Mouse (Mus musculus) limb, embryonic 13.5 days (tissue): ENCODE results near the gene Sec14l2. TPM values are rescaled to one million over a fixed set of nuclear protein-coding genes. Genes with fewer than 3 reads are reported as not detected.

Experiments
- ATAC-seq: fragments of 200-750 bp; cut with Nextera tagmentation; 2 replicates; pipeline ENCODE4 v1.8.0; 2017; ENCODE audit warnings: low read depth, moderate number of reproducible peaks, moderate TSS enrichment; ENCODE audit not compliant: low FRiP score
- H3K27ac ChIP-seq: fragments of 300-500 bp; sonication (generic); 2 replicates; pipeline ENCODE4 v1.5.1; 2015; ENCODE audit warnings: inconsistent platforms, mild to moderate bottlenecking, moderate library complexity
- H3K27me3 ChIP-seq: fragments of 300-500 bp; sonication (generic); 2 replicates; pipeline ENCODE4 v1.6.1; 2015; ENCODE audit warnings: mild to moderate bottlenecking, inconsistent platforms
- H3K36me3 ChIP-seq: fragments of 300-500 bp; sonication (generic); 2 replicates; pipeline ENCODE4 v1.6.1; 2015; ENCODE audit warnings: inconsistent platforms, mild to moderate bottlenecking, moderate library complexity
- H3K4me1 ChIP-seq: fragments of 300-500 bp; sonication (generic); 2 replicates; pipeline ENCODE4 v1.6.1; 2015; ENCODE audit warnings: inconsistent platforms
- H3K4me2 ChIP-seq: fragments of 300-500 bp; sonication (generic); replicated peaks from 2 replicates; pipeline ENCODE4 v1.6.1; 2015; ENCODE audit warnings: inconsistent platforms, mild to moderate bottlenecking, moderate library complexity
- H3K4me3 ChIP-seq: fragments of 300-500 bp; sonication (generic); 2 replicates; pipeline ENCODE4 v1.5.1; 2015; ENCODE audit warnings: moderate library complexity, mild to moderate bottlenecking, inconsistent platforms
- H3K9ac ChIP-seq: fragments of 300-500 bp; sonication (generic); 2 replicates; pipeline ENCODE4 v1.6.1; 2015; ENCODE audit warnings: mild to moderate bottlenecking, inconsistent platforms
- H3K9me3 ChIP-seq: fragments of 300-500 bp; sonication (generic); 2 replicates; pipeline ENCODE4 v1.6.1; 2016; ENCODE audit warnings: inconsistent platforms
- WGBS: fragments of 180-500 bp; shearing (Covaris S2); methylation state at CpG from one replicate; pipeline ENCODE4 v1.1.7; 2015; 5-methylcytosine and 5-hydroxymethylcytosine counted together
- polyA plus RNA-seq: library from polyadenylated mRNA; unstranded; fragments of >200 nt; fragmentation: Nextera tagmentation; extraction: Ambion mirVana; gene quantifications from 2 replicates; pipeline ENCODE4 v1.2.1, GENCODE M21; 2015

The Sec14l2 gene
- polyA plus RNA-seq = 2.5 and 3.5 TPM in 2 replicates

GRCm38 (mm10) chr11:4122742-4123579, at the start of gene Sec14l2:
TSS of gene Sec14l2 (minus strand) at chr11:4123415.
- Histone ChIP-seq H3K4me1 (peaks cover 10% of the 10 kb centered on the region), H3K9me3 (peaks cover 20% of the 10 kb centered on the region; the same call in 1 of the 2 replicates), H3K4me3 (no peak within 1 kb of the TSS), H3K4me2 (no peak within 1 kb of the TSS), H3K27ac (no peak within 1 kb of the TSS), H3K9ac (no peak within 1 kb of the TSS), H3K36me3 (no peaks in the 10 kb centered on the region), H3K27me3 (peaks cover 30% of the 10 kb centered on the region)
- WGBS = 76% methylated on average over 10 of the region's 10 CpGs
- no peak for ATAC-seq

GRCm38 (mm10) chr11:4166467-4167090, 43.4 kb upstream of the Sec14l2 start:
- Histone ChIP-seq H3K4me3 (no peak overlapping the region), H3K27me3 (no peaks in the 10 kb centered on the region), H3K9ac (no peak overlapping the region), H3K36me3 (peaks cover 100% of the 10 kb centered on the region), H3K9me3 (no peaks in the 10 kb centered on the region), H3K4me1 (peaks cover 25% of the 10 kb centered on the region), H3K27ac (no peak overlapping the region), H3K4me2 (no peak overlapping the region)
- no peak for ATAC-seq
- WGBS = 94% methylated on average over 7 of the region's 7 CpGs

- WGBS = 71% methylated on average over 2 of the region's 2 CpGs
- H3K27ac ChIP-seq = no peak overlapping the region
- H3K36me3 ChIP-seq = peaks cover 86% of the 10 kb centered on the region
- H3K4me2 ChIP-seq = no peak overlapping the region
- H3K4me1 ChIP-seq = peaks cover 36% of the 10 kb centered on the region
- no peaks in the 10 kb centered on the region for H3K9me3 ChIP-seq
- H3K27me3 ChIP-seq = no peaks in the 10 kb centered on the region
- no peak overlapping the region for H3K4me3 ChIP-seq
- H3K9ac ChIP-seq = peak overlapping the region; percentile 5; the same call in 1 of the 2 replicates
- ATAC-seq = no peak
These were observed 41.5 kb upstream of the Sec14l2 start for GRCm38 (mm10) chr11:4164701-4165100.

GRCm38 (mm10) chr11:4160758-4161480, 37.7 kb upstream of the Sec14l2 start:
- ATAC-seq = no peak
- Histone ChIP-seq H3K4me1 (peaks cover 47% of the 10 kb centered on the region), H3K4me3 (peak overlapping the region; percentile 75), H3K36me3 (peaks cover 48% of the 10 kb centered on the region), H3K27me3 (no peaks in the 10 kb centered on the region), H3K9ac (peak overlapping the region; percentile 81), H3K9me3 (no peaks in the 10 kb centered on the region), H3K27ac (peak overlapping the region; percentile 69; the same call in 1 of the 2 replicates), H3K4me2 (peak overlapping the region; percentile 87)
- WGBS = 7% methylated on average over 15 of the region's 15 CpGs

GRCm38 (mm10) chr11:4159808-4160708, 36.8 kb upstream of the Sec14l2 start, which contains the start of the genes Ccdc157 and Sf3a1:
TSS of gene Ccdc157 (minus strand) at chr11:4160293.
TSS of gene Sf3a1 (plus strand) at chr11:4160350.
- WGBS = 1% methylated on average over 54 of the region's 54 CpGs
- peak; percentile 97 for ATAC-seq

GRCm38 (mm10) chr11:4158676-4159075, 35.5 kb upstream of the Sec14l2 start:
- Histone ChIP-seq H3K9ac (peak overlapping the region; percentile 1; the same call in 1 of the 2 replicates), H3K4me1 (peaks cover 34% of the 10 kb centered on the region), H3K4me2 (peak overlapping the region; percentile 87; the same call in 1 of the 2 replicates), H3K27me3 (no peaks in the 10 kb centered on the region), H3K9me3 (no peaks in the 10 kb centered on the region), H3K27ac (no peak overlapping the region), H3K4me3 (peak overlapping the region; percentile 75; the same call in 1 of the 2 replicates), H3K36me3 (peaks cover 32% of the 10 kb centered on the region)
- WGBS = 88% methylated on average over 3 of the region's 3 CpGs
- ATAC-seq = no peak

More at GRCm38 (mm10) chr11:4159808-4160708, 36.8 kb upstream of the Sec14l2 start, which contains the start of the genes Ccdc157 and Sf3a1:
- no peaks in the 10 kb centered on the region for H3K27me3 ChIP-seq
- peak within 1 kb of the TSS; percentile 81 for H3K9ac ChIP-seq
- H3K4me3 ChIP-seq = peak within 1 kb of the TSS; percentile 75
- H3K27ac ChIP-seq = peak within 1 kb of the TSS; percentile 69; the same call in 1 of the 2 replicates
- H3K36me3 ChIP-seq = peaks cover 40% of the 10 kb centered on the region
- peak within 1 kb of the TSS; percentile 87 for H3K4me2 ChIP-seq
- peaks cover 46% of the 10 kb centered on the region for H3K4me1 ChIP-seq
- H3K9me3 ChIP-seq = no peaks in the 10 kb centered on the region

GRCm38 (mm10) chr11:4155641-4156040, 32.4 kb upstream of the Sec14l2 start:
- Histone ChIP-seq H3K27ac (no peak overlapping the region), H3K4me2 (no peak overlapping the region), H3K9me3 (no peaks in the 10 kb centered on the region), H3K4me3 (no peak overlapping the region), H3K36me3 (peaks cover 12% of the 10 kb centered on the region), H3K4me1 (peaks cover 14% of the 10 kb centered on the region), H3K27me3 (no peaks in the 10 kb centered on the region), H3K9ac (no peak overlapping the region)
- ATAC-seq = no peak
- 55% methylated on average over 5 of the region's 5 CpGs for WGBS

- H3K4me1 ChIP-seq = peaks cover under 1% of the 10 kb centered on the region
- H3K9me3 ChIP-seq = no peaks in the 10 kb centered on the region
- ATAC-seq = no peak
- WGBS = 92% methylated on average over 7 of the region's 7 CpGs
- no peak overlapping the region for H3K4me2 ChIP-seq
- H3K27me3 ChIP-seq = no peaks in the 10 kb centered on the region
- no peak overlapping the region for H3K9ac ChIP-seq
- peaks cover 22% of the 10 kb centered on the region for H3K36me3 ChIP-seq
- H3K4me3 ChIP-seq = no peak overlapping the region
- H3K27ac ChIP-seq = no peak overlapping the region
These were observed 30.5 kb upstream of the Sec14l2 start for GRCm38 (mm10) chr11:4153694-4154093.

GRCm38 (mm10) chr11:4149886-4150285, 26.7 kb upstream of the Sec14l2 start:
- Histone ChIP-seq H3K27me3 (no peaks in the 10 kb centered on the region), H3K9ac (no peak overlapping the region), H3K4me3 (no peak overlapping the region), H3K36me3 (peaks cover 47% of the 10 kb centered on the region), H3K4me2 (no peak overlapping the region), H3K9me3 (no peaks in the 10 kb centered on the region), H3K27ac (no peak overlapping the region), H3K4me1 (no peaks in the 10 kb centered on the region; the same call in 1 of the 2 replicates)
- WGBS = 83% methylated on average over 6 of the region's 6 CpGs
- no peak for ATAC-seq

GRCm38 (mm10) chr11:4148536-4149156, 25.4 kb upstream of the Sec14l2 start:
- no peaks in the 10 kb centered on the region; the same call in 1 of the 2 replicates for H3K4me1 ChIP-seq
- no peak for ATAC-seq
- no peak overlapping the region for H3K4me2 ChIP-seq
- 0 out of 2 replicates have a peak overlapping the region, but pooled peaks have one; percentile 13 for H3K9ac ChIP-seq
- H3K27ac ChIP-seq = no peak overlapping the region
- no peaks in the 10 kb centered on the region for H3K9me3 ChIP-seq
- no peak overlapping the region for H3K4me3 ChIP-seq
- peaks cover 56% of the 10 kb centered on the region for H3K36me3 ChIP-seq
- WGBS = 84% methylated on average over 9 of the region's 9 CpGs
- no peaks in the 10 kb centered on the region for H3K27me3 ChIP-seq
